Mouse (Mus musculus) heart, embryonic 14.5 days (tissue): ENCODE results near the gene Sarm1. TPM values are rescaled to one million over a fixed set of nuclear protein-coding genes. Genes with fewer than 3 reads are reported as not detected.

ENCODE experiments used
- ATAC-seq: fragments of 200-750 bp; cut with Nextera tagmentation; 2 replicates; pipeline ENCODE4 v1.8.0; 2017; ENCODE audit warnings: low read depth, moderate TSS enrichment; ENCODE audit not compliant: insufficient number of reproducible peaks, insufficient read depth, low FRiP score
- H3K27ac ChIP-seq, 2 experiments: fragments of 200-500 bp in 1 of 2; fragments of 300-500 bp in 1 of 2; sonication (generic) in 1 of 2; replicated peaks in 1 of 2; 2 replicates each; pipeline ENCODE4 v1.5.1; 2012 to 2014; ENCODE audit warnings: low read depth in 2 of 2, low read length in 2 of 2, control low read depth in 1 of 2, mild to moderate bottlenecking in 1 of 2, mixed read lengths in 1 of 2; ENCODE audit not compliant: control insufficient read depth in 1 of 2, insufficient read depth in 1 of 2
- H3K27me3 ChIP-seq: fragments of 300-500 bp; sonication (generic); 2 replicates; pipeline ENCODE4 v1.6.1; 2014; ENCODE audit warnings: mild to moderate bottlenecking, low read length, control low read depth; ENCODE audit not compliant: control insufficient read depth, insufficient read depth
- H3K36me3 ChIP-seq: fragments of 300-500 bp; sonication (generic); 2 replicates; pipeline ENCODE4 v1.6.1; 2014; ENCODE audit warnings: mild to moderate bottlenecking, control low read depth, low read length, mixed read lengths; ENCODE audit not compliant: control insufficient read depth, insufficient read depth
- H3K4me1 ChIP-seq, 2 experiments: fragments of 200-500 bp in 1 of 2; fragments of 300-500 bp in 1 of 2; sonication (generic) in 1 of 2; 2 replicates each; pipeline ENCODE4 v1.6.1; 2012 to 2014; ENCODE audit warnings: low read length in 2 of 2, control low read depth in 1 of 2, mixed read lengths in 1 of 2; ENCODE audit not compliant: control insufficient read depth in 2 of 2, insufficient read depth in 2 of 2
- H3K4me2 ChIP-seq: fragments of 300-500 bp; sonication (generic); 2 replicates; pipeline ENCODE4 v1.6.1; 2014; ENCODE audit warnings: mild to moderate bottlenecking, low read length
- H3K4me3 ChIP-seq, 2 experiments: fragments of 200-500 bp in 1 of 2; fragments of 300-500 bp in 1 of 2; sonication (generic) in 1 of 2; 2 replicates each; pipeline ENCODE4 v1.5.1; 2012 to 2014; ENCODE audit warnings: low read length in 2 of 2, mild to moderate bottlenecking in 2 of 2, control low read depth in 1 of 2, low read depth in 1 of 2, moderate library complexity in 1 of 2; ENCODE audit not compliant: control insufficient read depth in 1 of 2, insufficient read depth in 1 of 2
- H3K9ac ChIP-seq: fragments of 300-500 bp; sonication (generic); 2 replicates; pipeline ENCODE4 v1.6.1; 2014; ENCODE audit warnings: mild to moderate bottlenecking, low read length
- H3K9me3 ChIP-seq: fragments of 300-500 bp; sonication (generic); 2 replicates; pipeline ENCODE4 v1.6.1; 2016; ENCODE audit warnings: low read length, control low read depth; ENCODE audit not compliant: control insufficient read depth
- WGBS: fragments of 180-500 bp; shearing (Covaris S2); extraction: QIAGEN DNeasy Blood & Tissue Kit; methylation state at CpG from one replicate; pipeline ENCODE4 v1.1.7; 2014; 5-methylcytosine and 5-hydroxymethylcytosine counted together
- polyA plus RNA-seq: library from polyadenylated mRNA; unstranded; fragments of >200 nt; fragmentation: Nextera tagmentation; extraction: Ambion mirVana; gene quantifications from 2 replicates; pipeline ENCODE4 v1.2.1, GENCODE M21; 2014

The Sarm1 gene
- polyA plus RNA-seq, 1 experiment from 2014 or later: 0.11 TPM

DNA sequence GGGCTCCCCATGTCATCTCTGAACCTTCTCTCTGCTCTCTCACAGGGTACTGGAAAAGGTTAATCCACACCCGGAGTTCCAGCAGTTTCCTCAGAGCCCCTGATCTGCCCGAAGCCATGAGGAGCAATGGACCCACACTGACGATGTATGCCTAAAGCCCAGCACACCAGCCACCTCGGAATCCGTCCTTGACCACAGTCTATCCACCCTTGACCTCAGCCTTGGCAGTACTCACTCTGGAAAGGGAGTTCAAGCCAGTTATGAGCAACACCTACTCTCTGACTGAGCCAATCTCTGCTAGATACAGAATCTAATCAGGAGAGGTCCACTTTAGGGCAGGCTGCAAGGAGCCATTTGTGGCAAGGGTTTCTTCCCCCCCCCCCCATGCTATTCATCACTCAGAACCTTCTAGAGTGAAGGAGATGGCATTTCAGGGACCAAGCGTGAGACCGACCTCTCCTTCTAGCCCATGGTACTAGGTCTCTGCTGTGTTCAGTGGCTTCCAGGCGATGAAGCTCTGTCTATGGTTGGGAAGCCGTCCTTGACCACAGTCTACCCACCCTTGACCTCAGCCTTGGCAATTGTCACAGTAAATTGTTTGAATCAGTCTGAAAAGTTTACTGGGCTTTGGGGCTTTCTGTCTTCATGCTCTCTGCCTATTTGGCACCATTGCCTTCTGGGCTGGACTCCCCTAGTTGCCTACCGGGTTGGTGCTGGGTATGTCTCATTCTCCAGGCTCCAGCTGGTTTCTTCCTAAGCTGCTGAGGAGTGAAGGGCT lies 26.0 kb downstream of the Sarm1 start:
- WGBS: 77% methylated on average over 10 of the region's 10 CpGs
- H3K9ac ChIP-seq: no peak overlapping the region
- H3K4me2 ChIP-seq: no peak overlapping the region
- H3K27me3 ChIP-seq: no peaks in the 10 kb centered on the region
- peaks cover 5 to 6% of the 10 kb centered on the region in 2 experiments for H3K4me1 ChIP-seq
- ATAC-seq: no peak
- no peak overlapping the region for H3K4me3 ChIP-seq
- no peak overlapping the region for H3K27ac ChIP-seq
- no peaks in the 10 kb centered on the region for H3K36me3 ChIP-seq
- H3K9me3 ChIP-seq: no peaks in the 10 kb centered on the region

DNA sequence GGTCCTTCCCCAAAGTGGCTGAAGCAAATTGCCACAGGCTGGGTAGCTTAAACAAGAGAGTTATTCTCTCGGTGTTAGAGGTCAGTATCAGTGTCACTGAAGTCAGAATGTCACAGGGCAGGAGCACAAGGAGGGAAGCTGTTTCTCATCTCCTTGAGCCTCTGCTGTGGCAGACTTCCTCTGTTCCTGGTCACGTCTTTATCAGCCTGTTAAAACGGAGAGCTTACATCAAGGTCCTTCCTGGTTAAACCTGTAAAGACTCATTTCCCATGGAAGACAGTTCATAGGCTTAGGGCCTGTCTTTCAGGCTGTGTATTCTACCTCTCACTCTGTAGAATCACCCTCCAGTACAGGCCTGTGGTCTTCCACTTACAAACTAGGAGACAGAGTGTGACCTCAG lies 29.6 kb downstream of the Sarm1 start:
- WGBS: 33% methylated on average over 3 of the region's 3 CpGs
- no peaks in the 10 kb centered on the region for H3K36me3 ChIP-seq
- H3K9me3 ChIP-seq: no peaks in the 10 kb centered on the region
- no peak for ATAC-seq
- H3K27ac ChIP-seq: no peak overlapping the region
- no peak overlapping the region for H3K9ac ChIP-seq
- H3K4me1 ChIP-seq: peaks cover 15 to 16% of the 10 kb centered on the region in 2 experiments
- H3K4me3 ChIP-seq: no peak overlapping the region
- H3K4me2 ChIP-seq: no peak overlapping the region
- H3K27me3 ChIP-seq: no peaks in the 10 kb centered on the region

DNA sequence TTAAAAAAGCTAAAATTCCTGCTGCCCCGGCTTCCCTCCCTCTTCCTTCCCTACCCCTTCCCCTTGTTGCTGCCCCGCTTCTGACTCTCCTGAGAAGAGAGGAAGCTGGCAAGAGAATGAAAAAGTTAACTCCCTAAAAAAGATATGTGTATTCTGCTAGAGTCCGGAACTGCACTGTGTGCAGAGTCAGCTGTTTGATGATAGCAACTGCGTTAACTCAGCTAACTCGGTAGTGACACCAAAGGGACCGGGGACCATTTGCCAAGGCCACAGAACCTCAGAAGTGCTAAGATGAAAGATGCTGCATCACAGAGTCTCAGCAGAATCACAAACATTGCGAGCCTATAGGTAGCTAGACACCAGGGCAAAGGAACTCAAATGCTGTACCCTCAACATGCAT lies 30.0 kb downstream of the Sarm1 start:
- H3K4me2 ChIP-seq: no peak overlapping the region
- no peak for ATAC-seq

DNA sequence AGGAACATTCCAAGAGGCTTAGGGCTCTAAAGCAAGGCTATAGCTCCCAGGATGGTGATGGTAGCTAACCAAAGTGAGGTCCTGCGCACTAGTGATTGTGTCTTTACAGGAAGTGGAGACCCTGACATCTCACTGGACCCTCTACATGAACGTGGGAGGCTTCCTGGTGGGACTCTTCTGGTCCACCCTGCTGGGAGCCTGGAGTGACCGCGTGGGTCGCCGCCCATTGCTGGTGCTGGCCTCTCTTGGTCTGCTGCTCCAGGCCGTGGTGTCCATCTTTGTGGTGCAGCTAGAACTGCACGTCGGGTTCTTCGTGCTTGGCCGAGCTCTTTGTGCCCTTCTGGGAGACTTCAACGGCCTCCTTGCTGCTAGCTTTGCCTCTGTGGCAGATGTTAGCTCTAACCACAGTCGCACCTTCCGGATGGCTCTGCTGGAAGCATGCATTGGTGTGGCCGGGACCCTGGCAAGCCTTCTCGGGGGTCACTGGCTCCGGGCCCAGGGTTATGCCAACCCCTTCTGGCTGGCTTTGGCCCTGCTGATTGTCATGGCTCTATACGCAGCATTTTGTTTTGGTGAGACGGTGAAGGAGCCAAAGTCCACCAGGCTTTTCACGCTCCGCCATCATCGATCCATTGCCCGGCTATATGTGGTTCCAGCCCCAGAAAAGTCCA lies 31.2 kb downstream of the Sarm1 start:
- WGBS: 72% methylated on average over 23 of the region's 23 CpGs
- Histone ChIP-seq H3K36me3 (no peaks in the 10 kb centered on the region), H3K27me3 (no peaks in the 10 kb centered on the region), H3K9me3 (peaks cover 5% of the 10 kb centered on the region; the same call in 1 of the 2 replicates), H3K4me2 (peak overlapping the region; percentile 96), H3K27ac (peak overlapping the region; percentile 40 to 90; a peak in 3 of 4 replicates), H3K4me3 (peak overlapping the region; percentile 89 to 91), H3K4me1 (peaks cover 15 to 16% of the 10 kb centered on the region in 2 experiments), H3K9ac (peak overlapping the region; percentile 91)
- no peak for ATAC-seq

More for the DNA sequence above, 30.0 kb downstream of the Sarm1 start:
- Histone ChIP-seq H3K9me3 (no peaks in the 10 kb centered on the region), H3K27me3 (no peaks in the 10 kb centered on the region), H3K27ac (no peak overlapping the region), H3K4me1 (peaks cover 15 to 16% of the 10 kb centered on the region in 2 experiments), H3K4me3 (no peak overlapping the region), H3K36me3 (no peaks in the 10 kb centered on the region), H3K9ac (no peak overlapping the region)
- 48% methylated on average over 7 of the region's 7 CpGs for WGBS

DNA sequence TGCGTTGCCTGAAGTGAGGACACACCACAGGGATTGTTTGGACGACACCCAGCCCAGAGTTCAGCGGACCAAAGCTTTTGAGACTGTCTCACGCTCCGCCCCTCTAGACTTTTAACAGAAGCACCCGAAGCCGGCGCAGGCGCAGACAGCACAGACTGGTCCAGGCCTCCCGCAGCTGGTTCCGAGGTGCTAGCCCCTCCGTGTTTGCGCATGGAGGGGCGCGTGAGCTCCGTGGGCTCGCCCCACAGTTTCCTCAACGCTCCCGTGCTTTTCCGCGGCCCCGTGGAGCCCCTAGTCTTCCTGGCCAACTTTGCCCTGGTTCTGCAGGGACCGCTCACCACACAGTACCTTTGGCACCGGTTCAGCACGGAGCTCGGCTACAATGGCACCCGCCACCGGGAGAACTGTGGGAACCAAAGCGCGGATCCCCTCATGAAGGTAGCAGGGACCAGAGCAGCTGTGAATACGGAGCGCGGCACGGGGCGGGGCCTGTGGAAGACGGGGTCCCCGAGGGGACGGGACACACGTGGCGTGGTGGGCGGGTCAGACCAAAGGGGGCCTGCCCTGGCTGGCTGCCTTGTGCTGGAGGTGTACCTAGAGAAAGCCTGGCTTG lies 31.9 kb downstream of the Sarm1 start, which contains the start of gene Slc46a1:
Gene Slc46a1 (plus strand): TSS at position 130 of the 613 bp plus-strand sequence.
- peak; percentile 89 for ATAC-seq
- peaks cover 5% of the 10 kb centered on the region; the same call in 1 of the 2 replicates for H3K9me3 ChIP-seq
- peak within 1 kb of the TSS; percentile 91 for H3K9ac ChIP-seq
- no peaks in the 10 kb centered on the region for H3K36me3 ChIP-seq
- H3K27me3 ChIP-seq: no peaks in the 10 kb centered on the region
- under 1% methylated on average over 41 of the region's 41 CpGs for WGBS
- H3K4me3 ChIP-seq: peak within 1 kb of the TSS; percentile 89 to 91
- peaks cover 15 to 16% of the 10 kb centered on the region in 2 experiments for H3K4me1 ChIP-seq
- peak within 1 kb of the TSS; percentile 88 to 90 for H3K27ac ChIP-seq
- H3K4me2 ChIP-seq: peak within 1 kb of the TSS; percentile 96

DNA sequence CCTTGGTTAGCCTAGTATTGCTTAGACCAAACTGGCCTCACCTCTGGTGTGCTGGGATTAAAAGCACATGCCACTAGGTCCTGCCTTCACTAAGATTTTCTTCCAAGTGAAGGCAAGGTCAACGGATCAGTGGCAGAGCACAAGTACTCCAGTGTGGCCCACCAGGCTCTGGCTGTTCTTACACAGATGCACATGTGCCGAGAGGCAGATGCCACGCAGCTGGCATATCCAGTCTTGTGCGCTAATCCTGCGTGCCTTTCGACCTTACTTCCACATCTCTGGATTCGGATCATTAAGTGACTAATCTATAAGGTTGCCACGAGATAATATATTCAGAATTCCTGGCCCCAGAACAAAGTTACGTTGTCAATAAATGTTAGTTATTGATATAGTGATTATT lies 32.4 kb downstream of the Sarm1 start:
- H3K27ac ChIP-seq: no peak overlapping the region
- no peak for ATAC-seq
- WGBS: 42% methylated on average over 9 of the region's 9 CpGs

DNA sequence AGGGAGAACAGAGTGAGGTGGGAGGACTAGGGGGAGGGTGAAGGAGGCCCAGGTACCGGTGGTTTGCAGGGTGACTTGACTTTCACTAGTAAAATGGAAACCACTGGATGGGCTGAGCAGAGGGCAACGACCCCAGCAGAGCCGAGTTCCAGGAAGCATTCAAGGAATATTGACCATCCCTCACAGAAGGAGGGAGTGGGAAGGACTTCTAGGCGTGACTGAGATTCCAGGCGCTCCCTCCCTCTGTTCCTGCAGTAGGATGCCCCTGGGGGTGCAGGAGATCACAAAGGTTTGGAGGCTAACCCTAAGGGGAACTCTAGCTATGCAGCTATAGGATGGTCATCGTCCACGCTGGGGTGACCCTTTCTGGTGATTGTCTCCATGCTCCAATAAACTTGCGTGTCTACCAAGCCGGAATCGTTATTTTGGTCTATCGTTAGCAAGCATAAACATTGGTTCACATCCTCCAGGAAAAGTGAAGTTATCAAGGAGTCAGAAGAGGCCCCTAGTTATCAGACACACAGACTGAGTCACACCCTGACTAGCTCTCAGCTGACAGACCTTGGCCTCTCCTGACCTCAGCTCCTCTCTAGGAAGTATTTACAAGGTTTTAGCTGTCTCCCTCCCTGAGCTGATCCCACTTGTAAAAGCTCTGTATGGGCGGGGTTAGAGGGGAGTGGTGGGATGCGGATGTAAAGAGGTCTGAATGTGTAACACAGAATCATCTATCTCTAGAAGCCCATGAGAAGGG lies 34.1 kb downstream of the Sarm1 start:
- no peaks in the 10 kb centered on the region for H3K36me3 ChIP-seq
- no peak for ATAC-seq

More for the DNA sequence above, 32.4 kb downstream of the Sarm1 start:
- Histone ChIP-seq H3K4me3 (peak overlapping the region; percentile 89 to 91), H3K36me3 (no peaks in the 10 kb centered on the region), H3K27me3 (no peaks in the 10 kb centered on the region), H3K9ac (peak overlapping the region; percentile 6; the same call in 1 of the 2 replicates), H3K4me1 (peaks cover 15 to 16% of the 10 kb centered on the region in 2 experiments), H3K4me2 (peak overlapping the region; percentile 96), H3K9me3 (peaks cover 5% of the 10 kb centered on the region; the same call in 1 of the 2 replicates)

More for the DNA sequence above, 34.1 kb downstream of the Sarm1 start:
- Histone ChIP-seq H3K4me2 (no peak overlapping the region), H3K4me3 (no peak overlapping the region), H3K9ac (no peak overlapping the region), H3K9me3 (peaks cover 5% of the 10 kb centered on the region; the same call in 1 of the 2 replicates), H3K4me1 (peaks cover 15 to 16% of the 10 kb centered on the region in 2 experiments), H3K27ac (no peak overlapping the region), H3K27me3 (no peaks in the 10 kb centered on the region)
- 44% methylated on average over 13 of the region's 13 CpGs for WGBS
